Mouse (Mus musculus): ENCODE measurements around the gene Cacna2d4.
"Not testable (repeated sequence)": the region's sequence is repeated elsewhere in the genome, so short reads cannot be mapped to it uniquely, and the experiment has no call there.

DNA sequence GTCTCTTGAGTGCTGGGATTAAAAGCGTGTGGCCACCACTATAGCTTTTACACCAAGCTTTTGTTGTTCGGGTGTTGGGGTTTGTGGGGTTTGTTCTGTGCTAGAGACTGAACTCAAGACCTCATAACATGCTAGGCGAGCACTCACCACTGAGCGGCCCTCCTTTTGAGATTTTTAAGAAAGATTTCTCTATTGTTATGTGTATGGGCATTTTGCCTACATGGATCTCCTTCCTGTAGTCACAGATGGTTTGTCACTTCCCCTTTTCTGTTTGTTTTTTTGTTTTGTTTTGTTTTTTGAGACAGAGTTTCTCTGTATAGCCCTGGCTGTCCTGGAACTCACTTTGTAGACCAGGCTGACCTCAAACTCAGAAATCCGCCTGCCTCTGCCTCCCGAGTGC, 123.9 kb downstream of the Cacna2d4 start:
- not testable (repeated sequence) for TF ChIP-seq CHD2 (IDR thresholded peaks at IDR 0.05; ENCODE audit: low read depth, low read length); ZC3H11A (IDR thresholded peaks at IDR 0.05; ENCODE audit: borderline replicate concordance, low read depth, low read length); HCFC1 (IDR thresholded peaks at IDR 0.05; ENCODE audit: borderline replicate concordance, insufficient read depth, low read length)

Measured in ES-E14 (cell line).